Mouse (Mus musculus): ENCODE data around the gene Timm8a1.

GRCm38 (mm10) chrX:134525260-134525659 lies 16.4 kb downstream of the Timm8a1 start:
- TF ChIP-seq GATA1 (IDR thresholded peaks at IDR 0.05; ENCODE audit: low read length) = no peak
- TF ChIP-seq TAL1 (IDR thresholded peaks at IDR 0.05; ENCODE audit: low read length) = no peak

All from erythroblast, embryonic 14.5 days (primary cell).